Mouse (Mus musculus) limb, embryonic 15.5 days (tissue): ENCODE results near the gene Hivep1. TPM values are rescaled to one million over a fixed set of nuclear protein-coding genes. Genes with fewer than 3 reads are reported as not detected.

Experiments used
- polyA plus RNA-seq: library from polyadenylated mRNA; unstranded; fragments of >200 nt; fragmentation: Nextera tagmentation; extraction: Ambion mirVana; gene quantifications from 2 replicates; pipeline ENCODE4 v1.2.1, GENCODE M21; 2015

Gene Hivep1
- polyA plus RNA-seq, 1 experiment from 2014 or later = 13.1 TPM

Other genes with a start within 250 kb of the Hivep1 start
- 16.7 and 19.3 TPM in 2 replicates for gene Adtrp, start 204.3 kb upstream of the Hivep1 start, polyA plus RNA-seq
- gene Edn1, start 249.5 kb downstream of the Hivep1 start, polyA plus RNA-seq = 5.1 and 5.9 TPM in 2 replicates